10 mouse cellular contexts compared by ENCODE assay signal in the genomic region with DNA sequence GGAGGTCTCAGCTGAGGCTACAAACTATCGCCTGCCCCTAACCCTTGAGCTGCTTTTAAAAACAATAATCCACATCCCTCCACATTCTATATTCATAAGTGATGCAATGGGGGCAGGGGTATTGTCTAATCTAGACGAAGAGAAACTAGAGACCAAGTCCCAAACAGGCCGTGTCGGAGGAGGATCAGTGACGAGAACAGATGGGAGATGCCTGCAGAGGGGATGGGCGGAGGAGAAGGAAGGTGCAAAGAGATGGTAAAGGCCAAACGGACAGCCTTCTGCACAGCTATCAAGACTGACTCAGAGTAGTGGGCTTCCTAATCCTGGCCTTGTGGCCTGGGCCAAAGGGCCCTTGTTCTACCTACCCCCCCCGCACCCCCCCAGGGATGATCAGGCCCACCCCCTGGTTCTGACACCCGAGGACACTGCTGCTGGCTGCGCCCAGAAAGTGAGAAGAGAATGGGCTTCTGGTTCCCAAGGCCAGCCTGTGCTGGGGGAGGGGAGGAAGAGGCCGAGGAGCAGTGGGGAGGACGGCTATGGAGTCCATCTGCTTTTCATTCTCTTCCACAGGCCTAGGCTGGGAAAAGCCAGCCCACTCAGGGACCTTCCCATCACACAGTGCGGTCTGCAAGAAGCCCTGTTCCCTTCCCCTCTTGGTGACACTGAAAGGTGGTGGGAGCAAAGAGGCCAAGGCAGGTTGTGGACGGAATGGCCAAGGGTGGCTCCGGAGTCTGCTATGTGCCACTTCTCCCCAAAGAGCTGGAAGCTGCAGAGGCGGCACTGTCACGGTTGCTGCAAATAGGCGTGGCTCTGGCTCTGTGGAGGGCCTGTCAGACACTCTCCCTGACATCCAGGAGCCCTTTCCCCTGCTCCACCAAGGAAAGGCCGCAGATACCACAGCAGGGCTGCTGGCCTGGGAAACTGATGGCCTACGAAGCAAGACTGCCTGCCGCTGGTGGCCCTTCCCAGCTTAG. TPM values are rescaled to one million over a fixed set of nuclear protein-coding genes. Genes with fewer than 3 reads are reported as not detected.
DNase-seq lines count a peak whose midpoint lies in the region; ATAC-seq and TF ChIP-seq lines count a peak whose summit lies in the region.
"Had no signal": no experiment of that assay in that cellular context is flagged by ENCODE, and none has a peak within 500 bp of the region (broad histone marks: within the 10 kb centered on the region; RNA-seq: fewer than 3 reads in every experiment).

No protein-coding gene starts in this region.

- H3K27me3 ChIP-seq in heart, embryonic 11.5 days (ENCODE audit: control insufficient read depth, insufficient read depth, low read length) = no peaks in the 10 kb centered on the region
- no peaks in the 10 kb centered on the region for H3K27me3 ChIP-seq in embryonic facial prominence, embryonic 10.5 days (replicated peaks; ENCODE audit: low read depth, poor library complexity, severe bottlenecking)
- H3K27me3 ChIP-seq in hindbrain, postnatal 0 days (ENCODE audit: insufficient read depth, low read length) = no peaks in the 10 kb centered on the region
- no peaks in the 10 kb centered on the region for H3K27me3 ChIP-seq in midbrain, embryonic 13.5 days

- TF ChIP-seq CTCF in hindbrain, postnatal 0 days (IDR thresholded peaks at IDR 0.05; ENCODE audit: low read depth) = no peak

- no peak for DNase-seq in heart, adult 8-10 months (ENCODE audit: low spot score)
- DNase-seq in NIH3T3 (ENCODE audit: low read depth) = peak; percentile 51
- peak; percentile 69 for DNase-seq in embryonic facial prominence, embryonic 10.5 days (ENCODE audit: low spot score)
- DNase-seq in hindbrain, postnatal 0 days (ENCODE audit: low spot score) = peak; percentile 52
- DNase-seq in spleen, adult 12 weeks (ENCODE audit: low spot score) = no peak

- peak overlapping the region; percentile 41 for H3K27ac ChIP-seq in heart, embryonic 11.5 days (ENCODE audit: low read depth, low read length)
- peak overlapping the region; percentile 98 for H3K27ac ChIP-seq in embryonic facial prominence, embryonic 10.5 days (replicated peaks)
- peak overlapping the region; percentile 99 for H3K27ac ChIP-seq in hindbrain, postnatal 0 days
- peak overlapping the region; percentile 98 for H3K27ac ChIP-seq in midbrain, embryonic 13.5 days

- H3K9me3 ChIP-seq in heart, embryonic 11.5 days (replicated peaks; ENCODE audit: control insufficient read depth, low read length) = no peaks in the 10 kb centered on the region
- H3K9me3 ChIP-seq in embryonic facial prominence, embryonic 10.5 days = no peaks in the 10 kb centered on the region
- H3K9me3 ChIP-seq in hindbrain, postnatal 0 days (ENCODE audit: low read length) = no peaks in the 10 kb centered on the region
- no peaks in the 10 kb centered on the region for H3K9me3 ChIP-seq in midbrain, embryonic 13.5 days

- H3K4me3 ChIP-seq in heart, embryonic 11.5 days (ENCODE audit: low read depth, low read length) = peak overlapping the region; percentile 85
- peak overlapping the region; percentile 96 for H3K4me3 ChIP-seq in embryonic facial prominence, embryonic 10.5 days
- H3K4me3 ChIP-seq in hindbrain, postnatal 0 days (ENCODE audit: low read length) = peak overlapping the region; percentile 82
- peak overlapping the region; percentile 72 for H3K4me3 ChIP-seq in midbrain, embryonic 13.5 days (replicated peaks)

- no peak for ATAC-seq in heart, embryonic 11.5 days (replicated peaks; ENCODE audit: insufficient number of reproducible peaks, low FRiP score, low TSS enrichment)
- no peak for ATAC-seq in hindbrain, postnatal 0 days
- no peak for ATAC-seq in midbrain, embryonic 13.5 days
- ATAC-seq in frontal cortex, adult (ENCODE audit: low TSS enrichment) = no peak

- 51% methylated on average over 21 of the region's 21 CpGs for WGBS in heart, embryonic 11.5 days (ENCODE audit: insufficient replicate concordance)
- WGBS in embryonic facial prominence, embryonic 10.5 days = 47% methylated on average over 21 of the region's 21 CpGs
- WGBS in hindbrain, postnatal 0 days = 20% methylated on average over 21 of the region's 21 CpGs
- 39% methylated on average over 21 of the region's 21 CpGs for WGBS in midbrain, embryonic 13.5 days

- H3K9ac ChIP-seq in heart, embryonic 11.5 days (ENCODE audit: low read depth, low read length) = peak overlapping the region; percentile 93
- peak overlapping the region; percentile 99 for H3K9ac ChIP-seq in hindbrain, postnatal 0 days (replicated peaks; ENCODE audit: low read length)
- H3K9ac ChIP-seq in midbrain, embryonic 13.5 days (replicated peaks) = peak overlapping the region; percentile 99

- peaks cover 30% of the 10 kb centered on the region for H3K36me3 ChIP-seq in heart, embryonic 11.5 days (ENCODE audit: control insufficient read depth, insufficient read depth, low read length)
- H3K36me3 ChIP-seq in embryonic facial prominence, embryonic 10.5 days (replicated peaks) = peaks cover 60% of the 10 kb centered on the region
- H3K36me3 ChIP-seq in hindbrain, postnatal 0 days (ENCODE audit: insufficient read depth, low read length) = peaks cover 23% of the 10 kb centered on the region
- H3K36me3 ChIP-seq in midbrain, embryonic 13.5 days = peaks cover 49% of the 10 kb centered on the region

- H3K4me2 ChIP-seq in heart, embryonic 11.5 days = peak overlapping the region; percentile 87
- H3K4me2 ChIP-seq in hindbrain, postnatal 0 days (ENCODE audit: low read depth, low read length) = peak overlapping the region; percentile 94
- H3K4me2 ChIP-seq in midbrain, embryonic 13.5 days (replicated peaks) = peak overlapping the region; percentile 85

- peaks cover 36% of the 10 kb centered on the region for H3K4me1 ChIP-seq in heart, embryonic 11.5 days (ENCODE audit: control insufficient read depth, insufficient read depth, low read length)
- peaks cover 51% of the 10 kb centered on the region for H3K4me1 ChIP-seq in embryonic facial prominence, embryonic 10.5 days
- H3K4me1 ChIP-seq in hindbrain, postnatal 0 days (ENCODE audit: insufficient read depth, low read length) = peaks cover 26% of the 10 kb centered on the region
- H3K4me1 ChIP-seq in midbrain, embryonic 13.5 days (replicated peaks) = peaks cover 60% of the 10 kb centered on the region

RNA-seq across cellular contexts. Expression of a gene that starts 2.8 kb away (rescaled TPM):
- 150 and 156 TPM in 2 replicates for polyA plus RNA-seq in heart, embryonic 11.5 days (2014; fragmentation: Nextera tagmentation; extraction: Ambion mirVana)
- total RNA-seq in heart, adult 8-10 months (2022) = 100 to 1,000 TPM; 153 to 208 (median 191) TPM
- 121 and 126 TPM in 2 replicates for polyA plus RNA-seq in embryonic facial prominence, embryonic 10.5 days (2016; fragmentation: Nextera tagmentation; extraction: Ambion mirVana)
- total RNA-seq in hindbrain, postnatal 0 days (2014; rRNA removed) = 1,865 and 2,018 TPM in 2 replicates
- polyA plus RNA-seq in hindbrain, postnatal 0 days (2015; fragmentation: Nextera tagmentation; extraction: Ambion mirVana) = 435 and 441 TPM in 2 replicates
- 297 and 325 TPM in 2 replicates for polyA plus RNA-seq in midbrain, embryonic 13.5 days (2015; fragmentation: Nextera tagmentation; extraction: Ambion mirVana)

RNA-seq across cellular contexts. Expression of a gene that starts 14.8 kb away (rescaled TPM):
- 0.19 and 0.34 TPM in 2 replicates for polyA plus RNA-seq in heart, embryonic 11.5 days (2014; fragmentation: Nextera tagmentation; extraction: Ambion mirVana)
- total RNA-seq in heart, adult 8-10 months (2022) = 1 to 10 TPM; 1.9 to 3.5 (median 3.1) TPM
- polyA plus RNA-seq in embryonic facial prominence, embryonic 10.5 days (2016; fragmentation: Nextera tagmentation; extraction: Ambion mirVana) = 0.52 and 0.64 TPM in 2 replicates
- total RNA-seq in hindbrain, postnatal 0 days (2014; rRNA removed) = 0.18 and 0.21 TPM in 2 replicates
- polyA plus RNA-seq in hindbrain, postnatal 0 days (2015; fragmentation: Nextera tagmentation; extraction: Ambion mirVana) = 0.05 TPM in 2 replicates
- 0.41 and 0.54 TPM in 2 replicates for polyA plus RNA-seq in midbrain, embryonic 13.5 days (2015; fragmentation: Nextera tagmentation; extraction: Ambion mirVana)

RNA-seq across cellular contexts. Expression of a gene that starts 23.4 kb away (rescaled TPM):
- polyA plus RNA-seq in heart, embryonic 11.5 days (2014; fragmentation: Nextera tagmentation; extraction: Ambion mirVana) = 1.5 and 2.0 TPM in 2 replicates
- total RNA-seq in heart, adult 8-10 months (2022) = 1 to 10 TPM; 3.5 to 4.9 (median 4.3) TPM
- polyA plus RNA-seq in embryonic facial prominence, embryonic 10.5 days (2016; fragmentation: Nextera tagmentation; extraction: Ambion mirVana) = 2.9 and 4.6 TPM in 2 replicates
- total RNA-seq in hindbrain, postnatal 0 days (2014; rRNA removed) = 106 and 118 TPM in 2 replicates
- polyA plus RNA-seq in hindbrain, postnatal 0 days (2015; fragmentation: Nextera tagmentation; extraction: Ambion mirVana) = 138 and 139 TPM in 2 replicates
- polyA plus RNA-seq in midbrain, embryonic 13.5 days (2015; fragmentation: Nextera tagmentation; extraction: Ambion mirVana) = 119 and 120 TPM in 2 replicates
- total RNA-seq: MEL had no signal

RNA-seq across cellular contexts. Expression of a gene that starts 29.5 kb away (rescaled TPM):
- polyA plus RNA-seq in heart, embryonic 11.5 days (2014; fragmentation: Nextera tagmentation; extraction: Ambion mirVana) = 3.5 and 4.2 TPM in 2 replicates
- 1 to 10 TPM; 1.0 to 1.5 (median 1.1) TPM for total RNA-seq in heart, adult 8-10 months (2022)
- polyA plus RNA-seq in embryonic facial prominence, embryonic 10.5 days (2016; fragmentation: Nextera tagmentation; extraction: Ambion mirVana) = 14.7 and 20.3 TPM in 2 replicates
- 4.1 TPM in 1 of 2 replicates, not detected in the other for total RNA-seq in hindbrain, postnatal 0 days (2014; rRNA removed)
- polyA plus RNA-seq in hindbrain, postnatal 0 days (2015; fragmentation: Nextera tagmentation; extraction: Ambion mirVana) = 0.62 and 4.7 TPM in 2 replicates
- 23.4 and 30.8 TPM in 2 replicates for polyA plus RNA-seq in midbrain, embryonic 13.5 days (2015; fragmentation: Nextera tagmentation; extraction: Ambion mirVana)

RNA-seq across cellular contexts. Expression of a gene that starts 38.4 kb away (rescaled TPM):
- 0.18 and 0.46 TPM in 2 replicates for polyA plus RNA-seq in heart, embryonic 11.5 days (2014; fragmentation: Nextera tagmentation; extraction: Ambion mirVana)
- total RNA-seq in heart, adult 8-10 months (2022) = not detected
- polyA plus RNA-seq in embryonic facial prominence, embryonic 10.5 days (2016; fragmentation: Nextera tagmentation; extraction: Ambion mirVana) = 3.4 and 4.0 TPM in 2 replicates
- 22.7 and 24.3 TPM in 2 replicates for total RNA-seq in hindbrain, postnatal 0 days (2014; rRNA removed)
- 40.9 and 41.2 TPM in 2 replicates for polyA plus RNA-seq in hindbrain, postnatal 0 days (2015; fragmentation: Nextera tagmentation; extraction: Ambion mirVana)
- polyA plus RNA-seq in midbrain, embryonic 13.5 days (2015; fragmentation: Nextera tagmentation; extraction: Ambion mirVana) = 54.7 and 60.8 TPM in 2 replicates
- total RNA-seq: gastrocnemius, postnatal 36 days had no signal

Comparison
In these comparisons a context has a peak if more than half of its experiments do, and no peak if none do; other contexts are left out.
1. H3K27ac ChIP-seq: peak in every context shown above with its lines; median percentile 99 in hindbrain, postnatal 0 days; 98 in embryonic facial prominence, embryonic 10.5 days; 98 in midbrain, embryonic 13.5 days; 41 in heart, embryonic 11.5 days.
2. DNase-seq: peak in NIH3T3 (single experiment), embryonic facial prominence, embryonic 10.5 days (single experiment) and hindbrain, postnatal 0 days (single experiment); none in heart, adult 8-10 months (single experiment) and spleen, adult 12 weeks (single experiment).
3. RNA of a gene that starts 23.4 kb away (polyA plus RNA-seq): 138 to 139 TPM in hindbrain, postnatal 0 days and 119 to 120 TPM in midbrain, embryonic 13.5 days; 2.9 to 4.6 TPM in embryonic facial prominence, embryonic 10.5 days and 1.5 to 2.0 TPM in heart, embryonic 11.5 days; every median in the first group is over 10 times any median in the second.
4. Peak in every context shown above with its lines, with median percentiles within 50 percentile points of each other: H3K4me2 ChIP-seq, H3K4me3 ChIP-seq and H3K9ac ChIP-seq.